Mouse (Mus musculus): ENCODE results near the gene Qser1. TPM values are rescaled to one million over a fixed set of nuclear protein-coding genes. Genes with fewer than 3 reads are reported as not detected.
"Not testable (repeated sequence)": the region's sequence is repeated elsewhere in the genome, so short reads cannot be mapped to it uniquely, and the experiment has no call there.

The Qser1 gene
- total RNA-seq (2021) (10 to 100 TPM; 26.4 to 30.2 TPM), polyA plus RNA-seq (2012; rRNA removed) (7.5 and 15.4 TPM in 2 replicates)
- long read RNA-seq, partial matches to known transcripts: 0 of 5 reads
- long read RNA-seq, other reads (novel, unspliced or antisense): 5 of 5 reads

DNA sequence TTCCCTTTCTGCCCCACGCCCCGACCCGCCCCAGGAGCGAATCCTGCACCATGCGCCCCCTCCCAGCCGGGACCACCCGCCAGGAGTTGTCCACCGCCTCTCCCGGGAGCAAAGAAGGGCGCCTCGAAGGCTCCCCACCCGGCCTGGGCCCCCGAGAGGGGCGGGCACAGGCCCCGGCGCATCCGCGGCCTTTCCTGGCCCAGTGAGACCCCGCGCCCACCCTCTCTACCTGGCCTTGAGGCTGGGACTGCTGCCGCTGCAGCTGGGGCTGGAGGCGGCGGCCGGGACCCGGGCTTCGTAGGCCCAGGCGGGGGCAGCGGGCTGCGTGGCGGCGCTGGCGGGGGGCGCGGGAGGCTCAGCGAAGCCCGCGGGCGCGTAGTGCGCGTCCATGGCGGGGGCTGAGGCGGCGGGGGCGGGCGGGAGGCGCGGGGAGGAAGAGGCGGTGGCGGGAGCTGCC lies at the start of gene Qser1:
Gene Qser1 (minus strand): TSS at position 390 of the 457 bp plus-strand sequence.
- DNase-seq: no peak
- intact Hi-C loops (cut with DNase I): loop anchor here (5.0 to 10.0 kb wide), 2 partner anchors 324 to 372 kb away; partner anchors contain the start of gene Hipk3
- no peaks in the 10 kb centered on the region for H3K27me3 ChIP-seq (ENCODE audit: control insufficient read depth, insufficient read depth, low read length)
- TF ChIP-seq CTCF (IDR thresholded peaks at IDR 0.05) (no peak), EP300 (IDR thresholded peaks at IDR 0.05; ENCODE audit: insufficient read depth, low read depth, low read length) (no peak), POLR2A (IDR thresholded peaks at IDR 0.05; ENCODE audit: insufficient read depth, low read depth, low read length) (no peak)
- peak within 1 kb of the TSS; percentile 92 for H3K4me3 ChIP-seq
- H3K36me3 ChIP-seq (ENCODE audit: control insufficient read depth, insufficient read depth, low read length): peaks cover 4% of the 10 kb centered on the region; the same call in 1 of the 2 replicates
- H3K79me2 ChIP-seq (replicated peaks; ENCODE audit: control insufficient read depth, insufficient read depth, low read length): no peaks in the 10 kb centered on the region; the same call in 1 of the 2 replicates
- H3K9ac ChIP-seq (ENCODE audit: low read depth, low read length): peak within 1 kb of the TSS; percentile 95
- peak within 1 kb of the TSS; percentile 95 for H3K27ac ChIP-seq
- peaks cover 1% of the 10 kb centered on the region; the same call in 1 of the 2 replicates for H3K4me1 ChIP-seq (ENCODE audit: control insufficient read depth, insufficient read depth, low read length)
- under 1% methylated on average over 46 of the region's 50 CpGs for WGBS

GRCm38 (mm10) chr2:104864176-104864860 lies 47.8 kb upstream of the Qser1 start:
- H3K36me3 ChIP-seq (ENCODE audit: control insufficient read depth, insufficient read depth, low read length): no peaks in the 10 kb centered on the region
- peaks cover 1% of the 10 kb centered on the region for H3K4me1 ChIP-seq (ENCODE audit: control insufficient read depth, insufficient read depth, low read length)
- H3K79me2 ChIP-seq (replicated peaks; ENCODE audit: control insufficient read depth, insufficient read depth, low read length): no peaks in the 10 kb centered on the region
- no peak overlapping the region for H3K4me3 ChIP-seq
- H3K9ac ChIP-seq (ENCODE audit: low read depth, low read length): no peak overlapping the region
- no peak for TF ChIP-seq CTCF (IDR thresholded peaks at IDR 0.05)
- TF ChIP-seq POLR2A (IDR thresholded peaks at IDR 0.05; ENCODE audit: insufficient read depth, low read depth, low read length): no peak
- TF ChIP-seq EP300 (IDR thresholded peaks at IDR 0.05; ENCODE audit: insufficient read depth, low read depth, low read length): no peak
- no peaks in the 10 kb centered on the region for H3K27me3 ChIP-seq (ENCODE audit: control insufficient read depth, insufficient read depth, low read length)
- WGBS: 48% methylated on average over 4 of the region's 4 CpGs
- no peak overlapping the region for H3K27ac ChIP-seq
- intact Hi-C loops (cut with DNase I): no loop called here
- DNase-seq: peak in 1 of 2 experiments; percentile 5

DNA sequence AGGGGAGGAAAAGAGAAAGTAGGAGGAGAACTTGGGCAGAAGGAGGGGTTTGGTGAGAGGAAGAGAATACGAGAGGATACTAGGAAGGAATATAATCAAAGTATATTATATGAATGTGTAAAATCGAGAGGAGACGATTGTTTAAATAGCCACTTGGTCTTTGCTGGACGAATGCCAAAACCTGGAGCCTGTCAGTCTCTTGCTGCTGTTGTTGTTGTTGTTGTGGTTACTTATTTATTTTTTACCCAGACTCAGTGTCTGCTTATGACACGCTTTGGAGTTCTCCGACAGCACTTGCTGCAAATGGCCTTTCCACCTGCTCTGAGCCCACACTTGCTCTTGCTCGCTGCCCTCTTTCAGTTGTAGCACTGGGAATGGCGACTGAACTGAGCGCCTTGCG lies 43.9 kb upstream of the Qser1 start:
- Histone ChIP-seq H3K9ac (ENCODE audit: low read depth, low read length) (no peak overlapping the region), H3K27me3 (ENCODE audit: control insufficient read depth, insufficient read depth, low read length) (no peaks in the 10 kb centered on the region), H3K36me3 (ENCODE audit: control insufficient read depth, insufficient read depth, low read length) (no peaks in the 10 kb centered on the region), H3K27ac (no peak overlapping the region), H3K4me1 (ENCODE audit: control insufficient read depth, insufficient read depth, low read length) (peaks cover 1% of the 10 kb centered on the region), H3K4me3 (no peak overlapping the region), H3K79me2 (replicated peaks; ENCODE audit: control insufficient read depth, insufficient read depth, low read length) (no peaks in the 10 kb centered on the region)
- intact Hi-C loops (cut with DNase I): no loop called here
- no peak for DNase-seq
- 76% methylated on average over 10 of the region's 10 CpGs for whole genome bisulfite sequencing
- TF ChIP-seq EP300 (IDR thresholded peaks at IDR 0.05; ENCODE audit: insufficient read depth, low read depth, low read length) (no peak), POLR2A (IDR thresholded peaks at IDR 0.05; ENCODE audit: insufficient read depth, low read depth, low read length) (no peak), CTCF (IDR thresholded peaks at IDR 0.05) (no peak)

DNA sequence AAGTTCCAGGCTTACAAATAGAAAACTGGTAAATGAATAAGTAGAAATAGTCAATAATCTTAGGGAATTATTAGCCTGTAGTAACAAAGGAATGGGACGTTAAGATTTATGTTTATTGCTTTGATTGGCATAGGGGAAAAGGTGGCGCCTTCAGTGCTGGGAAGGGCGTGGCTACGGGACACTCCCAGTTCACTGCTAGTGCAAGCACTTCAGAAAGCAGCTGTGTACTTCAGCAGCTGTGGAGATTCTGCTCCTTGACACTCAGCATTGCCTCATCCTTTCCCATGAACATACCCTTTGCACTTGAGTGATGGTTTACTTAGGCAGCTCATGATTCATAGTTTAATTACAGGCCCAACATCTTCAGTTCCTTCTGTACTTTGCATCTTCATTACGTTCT lies 42.5 kb upstream of the Qser1 start:
- 79% methylated on average over 5 of the region's 5 CpGs for WGBS
- intact Hi-C loops (cut with DNase I): no loop called here
- no peaks in the 10 kb centered on the region for H3K27me3 ChIP-seq (ENCODE audit: control insufficient read depth, insufficient read depth, low read length)
- no peaks in the 10 kb centered on the region for H3K4me1 ChIP-seq (ENCODE audit: control insufficient read depth, insufficient read depth, low read length)
- no peak overlapping the region for H3K9ac ChIP-seq (ENCODE audit: low read depth, low read length)
- no peak overlapping the region for H3K27ac ChIP-seq
- no peak overlapping the region for H3K4me3 ChIP-seq
- H3K36me3 ChIP-seq (ENCODE audit: control insufficient read depth, insufficient read depth, low read length): no peaks in the 10 kb centered on the region
- no peak for TF ChIP-seq EP300 (IDR thresholded peaks at IDR 0.05; ENCODE audit: insufficient read depth, low read depth, low read length)
- no peak for TF ChIP-seq CTCF (IDR thresholded peaks at IDR 0.05)
- TF ChIP-seq POLR2A (IDR thresholded peaks at IDR 0.05; ENCODE audit: insufficient read depth, low read depth, low read length): no peak
- no peaks in the 10 kb centered on the region for H3K79me2 ChIP-seq (replicated peaks; ENCODE audit: control insufficient read depth, insufficient read depth, low read length)
- no peak for DNase-seq

GRCm38 (mm10) chr2:104858083-104858482 lies 41.5 kb upstream of the Qser1 start:
- H3K27me3 ChIP-seq (ENCODE audit: control insufficient read depth, insufficient read depth, low read length); H3K9ac ChIP-seq (ENCODE audit: low read depth, low read length); H3K36me3 ChIP-seq (ENCODE audit: control insufficient read depth, insufficient read depth, low read length); H3K27ac ChIP-seq; H3K79me2 ChIP-seq (replicated peaks; ENCODE audit: control insufficient read depth, insufficient read depth, low read length); DNase-seq; H3K4me3 ChIP-seq; intact Hi-C loops (cut with DNase I); H3K4me1 ChIP-seq (ENCODE audit: control insufficient read depth, insufficient read depth, low read length): not testable (repeated sequence)
- WGBS: 88% methylated on average over 3 of the region's 3 CpGs

DNA sequence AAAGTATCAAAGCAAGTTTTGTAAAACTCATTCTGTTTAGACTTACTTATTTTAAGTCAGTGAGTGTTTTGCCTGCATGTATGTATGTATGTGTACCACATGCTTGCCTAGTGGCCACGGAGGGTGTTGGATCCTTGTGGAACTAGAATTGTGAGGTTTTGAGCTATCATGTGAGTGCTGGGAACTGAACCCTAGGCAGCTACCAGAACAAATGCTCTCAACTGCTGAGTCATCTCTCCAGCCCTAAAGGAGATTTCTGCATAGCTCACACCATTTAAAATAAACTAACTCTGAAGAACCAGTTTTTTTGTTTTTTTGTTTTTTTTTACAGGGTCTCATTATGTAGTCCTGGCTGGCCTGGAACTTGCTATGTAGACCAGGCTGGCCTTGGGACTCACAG lies 39.7 kb upstream of the Qser1 start:
- Histone ChIP-seq H3K4me1 (ENCODE audit: control insufficient read depth, insufficient read depth, low read length) (no peaks in the 10 kb centered on the region), H3K79me2 (replicated peaks; ENCODE audit: control insufficient read depth, insufficient read depth, low read length) (no peaks in the 10 kb centered on the region), H3K4me3 (no peak overlapping the region), H3K36me3 (ENCODE audit: control insufficient read depth, insufficient read depth, low read length) (no peaks in the 10 kb centered on the region), H3K9ac (ENCODE audit: low read depth, low read length) (no peak overlapping the region), H3K27me3 (ENCODE audit: control insufficient read depth, insufficient read depth, low read length) (no peaks in the 10 kb centered on the region), H3K27ac (no peak overlapping the region)
- no peak for DNase-seq
- TF ChIP-seq EP300 (IDR thresholded peaks at IDR 0.05; ENCODE audit: insufficient read depth, low read depth, low read length): no peak
- no peak for TF ChIP-seq CTCF (IDR thresholded peaks at IDR 0.05)
- no peak for TF ChIP-seq POLR2A (IDR thresholded peaks at IDR 0.05; ENCODE audit: insufficient read depth, low read depth, low read length)
- WGBS: 44% methylated on average over 1 of the region's 1 CpGs
- intact Hi-C loops (cut with DNase I): no loop called here

All from heart, adult 2 months (tissue).